Mouse (Mus musculus) monocyte, adult 5-6 weeks (primary cell): Measurements from ENCODE around the gene Slc35b3. TPM values are rescaled to one million over a fixed set of nuclear protein-coding genes. Genes with fewer than 3 reads are reported as not detected.

Experiments
- ATAC-seq: fragments of 153-309, 156-312 bp; replicated peaks from 2 replicates; pipeline ENCODE4 v1.8.0; 2017; ENCODE audit warnings: mild to moderate bottlenecking; ENCODE audit not compliant: low TSS enrichment, insufficient number of reproducible peaks, severe bottlenecking, poor library complexity, low FRiP score
- total RNA-seq: library from RNA; stranded (forward); fragments of 200-1000, 200-491, 200-594 nt; gene quantifications from 3 replicates; pipeline ENCODE4 v1.2.3, GENCODE M21; 2017

Gene Slc35b3
- total RNA-seq, 1 experiment from 2014 or later: 53.4 TPM

GRCm38 (mm10) chr13:38944951-38945350 is 15.7 kb downstream of the Slc35b3 start:
- no peak for ATAC-seq

GRCm38 (mm10) chr13:38941786-38942185 is 18.9 kb downstream of the Slc35b3 start:
- no peak for ATAC-seq

GRCm38 (mm10) chr13:38941280-38941679 is 19.4 kb downstream of the Slc35b3 start:
- ATAC-seq: no peak

- no peak for ATAC-seq
These were observed 22.2 kb downstream of the Slc35b3 start for GRCm38 (mm10) chr13:38938433-38938832.

- ATAC-seq: no peak
These were observed 23.7 kb downstream of the Slc35b3 start for GRCm38 (mm10) chr13:38936860-38937471.

GRCm38 (mm10) chr13:38935856-38936446 is 24.7 kb downstream of the Slc35b3 start:
- no peak for ATAC-seq

GRCm38 (mm10) chr13:38929843-38930578 is 30.7 kb downstream of the Slc35b3 start:
- ATAC-seq: no peak

GRCm38 (mm10) chr13:38922676-38923075 is 38.0 kb downstream of the Slc35b3 start:
- ATAC-seq: no peak

- ATAC-seq: no peak
These were observed 39.4 kb downstream of the Slc35b3 start for GRCm38 (mm10) chr13:38921306-38921705.

- no peak for ATAC-seq
These were observed 42.3 kb downstream of the Slc35b3 start for GRCm38 (mm10) chr13:38918188-38918885.

- ATAC-seq: no peak
These were observed 43.1 kb downstream of the Slc35b3 start for GRCm38 (mm10) chr13:38917556-38917955.

- no peak for ATAC-seq
These were observed 45.9 kb downstream of the Slc35b3 start for GRCm38 (mm10) chr13:38914771-38915170.

GRCm38 (mm10) chr13:38892364-38892763 is 68.3 kb downstream of the Slc35b3 start:
- ATAC-seq: no peak
